Mouse (Mus musculus): ENCODE measurements around the gene Anapc1.

Gene Anapc1

GRCm38 (mm10) chr2:128686921-128687557 is at the start of gene Anapc1:
Anapc1 (minus strand) TSS chr2:128687391.
- peak; percentile 90 for DNase-seq (ENCODE audit: low spot score)

- no peak for DNase-seq (ENCODE audit: low spot score)
Measured at GRCm38 (mm10) chr2:128735089-128735488, 47.9 kb upstream of the Anapc1 start.

GRCm38 (mm10) chr2:128731951-128732350 is 44.8 kb upstream of the Anapc1 start:
- no peak for DNase-seq (ENCODE audit: low spot score)

- DNase-seq (ENCODE audit: low spot score): no peak
Measured at GRCm38 (mm10) chr2:128731514-128731913, 44.3 kb upstream of the Anapc1 start.

GRCm38 (mm10) chr2:128729141-128729540 is 42.0 kb upstream of the Anapc1 start:
- no peak for DNase-seq (ENCODE audit: low spot score)

- DNase-seq (ENCODE audit: low spot score): no peak
Measured at GRCm38 (mm10) chr2:128728066-128728465, 40.9 kb upstream of the Anapc1 start.

- DNase-seq (ENCODE audit: low spot score): no peak
Measured at GRCm38 (mm10) chr2:128727552-128727951, 40.4 kb upstream of the Anapc1 start.

- no peak for DNase-seq (ENCODE audit: low spot score)
Measured at GRCm38 (mm10) chr2:128726626-128727025, 39.4 kb upstream of the Anapc1 start.

GRCm38 (mm10) chr2:128726067-128726466 is 38.9 kb upstream of the Anapc1 start:
- no peak for DNase-seq (ENCODE audit: low spot score)

- DNase-seq (ENCODE audit: low spot score): no peak
Measured at GRCm38 (mm10) chr2:128722106-128722710, 35.0 kb upstream of the Anapc1 start.

- no peak for DNase-seq (ENCODE audit: low spot score)
Measured at GRCm38 (mm10) chr2:128719380-128719779, 32.2 kb upstream of the Anapc1 start.

GRCm38 (mm10) chr2:128715979-128716378 is 28.8 kb upstream of the Anapc1 start:
- DNase-seq (ENCODE audit: low spot score): no peak

- peak; percentile 55 for DNase-seq (ENCODE audit: low spot score)
Measured at GRCm38 (mm10) chr2:128714724-128715241, 27.6 kb upstream of the Anapc1 start.

GRCm38 (mm10) chr2:128713548-128714003 is 26.4 kb upstream of the Anapc1 start:
- DNase-seq (ENCODE audit: low spot score): peak; percentile 63

- DNase-seq (ENCODE audit: low spot score): no peak
Measured at GRCm38 (mm10) chr2:128712940-128713339, 25.7 kb upstream of the Anapc1 start.

GRCm38 (mm10) chr2:128710609-128711008 is 23.4 kb upstream of the Anapc1 start:
- DNase-seq (ENCODE audit: low spot score): peak; percentile 68

- no peak for DNase-seq (ENCODE audit: low spot score)
Measured at GRCm38 (mm10) chr2:128709264-128709663, 22.1 kb upstream of the Anapc1 start.

- DNase-seq (ENCODE audit: low spot score): no peak
Measured at GRCm38 (mm10) chr2:128704474-128704873, 17.3 kb upstream of the Anapc1 start.

GRCm38 (mm10) chr2:128699201-128699885 is 12.2 kb upstream of the Anapc1 start:
- DNase-seq (ENCODE audit: low spot score): peak; percentile 78

GRCm38 (mm10) chr2:128698693-128699181 is 11.5 kb upstream of the Anapc1 start, which contains the start of gene Mertk:
Mertk (plus strand) TSS chr2:128698956.
- peak; percentile 98 for DNase-seq (ENCODE audit: low spot score)

- DNase-seq (ENCODE audit: low spot score): peak; percentile 87
Measured at GRCm38 (mm10) chr2:128698140-128698692, 11.0 kb upstream of the Anapc1 start.

GRCm38 (mm10) chr2:128697566-128697965 is 10.4 kb upstream of the Anapc1 start:
- DNase-seq (ENCODE audit: low spot score): no peak

All from yolk sac, embryonic 10.5 days (tissue).